Mouse (Mus musculus) heart, embryonic 13.5 days (tissue): ENCODE results near the gene Thegl. TPM values are rescaled to one million over a fixed set of nuclear protein-coding genes. Genes with fewer than 3 reads are reported as not detected.

Experiments
- polyA plus RNA-seq: library from polyadenylated mRNA; unstranded; fragments of >200 nt; fragmentation: Nextera tagmentation; extraction: Ambion mirVana; gene quantifications from 2 replicates; pipeline ENCODE4 v1.2.1, GENCODE M21; 2015

Gene Thegl
- polyA plus RNA-seq, 1 experiment from 2014 or later, result 0.08 TPM

Other genes with a start within 250 kb of the Thegl start
- gene Aasdh, start 110.5 kb upstream of the Thegl start, polyA plus RNA-seq, result 14.8 and 18.9 TPM in 2 replicates
- 229 and 249 TPM in 2 replicates for gene Paics, start 64.7 kb upstream of the Thegl start, polyA plus RNA-seq
- 20.8 and 25.0 TPM in 2 replicates for gene Ppat, start 64.4 kb upstream of the Thegl start, polyA plus RNA-seq
- 48.4 and 55.4 TPM in 2 replicates for gene Srp72, start 41.3 kb upstream of the Thegl start, polyA plus RNA-seq
- 0.31 TPM in 1 of 2 replicates, not detected in the other for gene Arl9, start 12.0 kb upstream of the Thegl start, polyA plus RNA-seq
- 12.6 and 16.4 TPM in 2 replicates for gene Hopx, start 99.1 kb downstream of the Thegl start, polyA plus RNA-seq
- gene Spink2, start 195.4 kb downstream of the Thegl start, polyA plus RNA-seq, result 5.7 and 5.9 TPM in 2 replicates
- 21.1 and 23.2 TPM in 2 replicates for gene Rest, start 249.5 kb downstream of the Thegl start, polyA plus RNA-seq